Mouse (Mus musculus): ENCODE data around the gene Mrpl1.

- no peak for TF ChIP-seq CTCF (IDR thresholded peaks at IDR 0.05; ENCODE audit: low read depth, low read length)
- TF ChIP-seq POLR2AphosphoS5 (IDR thresholded peaks at IDR 0.05; ENCODE audit: insufficient replicate concordance, low read depth, low read length) = no peak
- no peak for TF ChIP-seq GATA2 (IDR thresholded peaks at IDR 0.05; ENCODE audit: borderline replicate concordance, low read depth, low read length)
- TF ChIP-seq TAL1 (conservative IDR thresholded peaks at IDR 0.05; ENCODE audit: low read depth, low read length) = no peak
- TF ChIP-seq GATA1 (IDR thresholded peaks at IDR 0.05; ENCODE audit: borderline replicate concordance, low read length) = no peak
Observed at GRCm38 (mm10) chr5:96308645-96309044, 99.4 kb downstream of the Mrpl1 start.
